Mouse (Mus musculus): ENCODE data around the gene Dock4.

- no peak for TF ChIP-seq POLR2A (IDR thresholded peaks at IDR 0.05; ENCODE audit: insufficient read depth, low read depth, low read length)
- no peak for TF ChIP-seq CTCF (IDR thresholded peaks at IDR 0.05)
- no peak for TF ChIP-seq EP300 (IDR thresholded peaks at IDR 0.05; ENCODE audit: insufficient read depth, low read depth, low read length)
Observed at GRCm38 (mm10) chr12:40584526-40585289, 139.0 kb downstream of the Dock4 start.
